Mouse (Mus musculus): ENCODE measurements around the gene Olfr846.

Gene Olfr846

DNA sequence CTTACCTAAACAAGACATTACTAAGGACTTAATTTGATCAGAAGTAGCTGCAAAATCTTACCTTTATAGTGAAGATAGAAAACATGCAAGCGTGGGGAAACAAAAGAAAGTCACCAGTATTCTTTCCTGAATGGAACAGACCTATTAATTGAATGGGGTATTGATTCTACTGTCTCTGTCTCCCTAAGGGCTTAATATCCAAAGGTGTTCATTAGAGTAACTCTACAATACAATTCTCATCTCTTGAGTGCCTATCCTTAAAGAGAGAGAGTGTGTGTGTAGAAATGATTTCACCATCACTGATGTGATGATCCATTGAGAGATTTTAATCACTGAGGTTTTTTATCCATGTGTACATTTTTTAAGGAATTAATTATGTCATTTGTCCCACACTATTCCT lies at the start of gene Olfr846:
Gene Olfr846 (minus strand): TSS at position 101 of the 400 bp plus-strand sequence.
- DNase-seq (ENCODE audit: low spot score in 2 of 2), result no peak

DNA sequence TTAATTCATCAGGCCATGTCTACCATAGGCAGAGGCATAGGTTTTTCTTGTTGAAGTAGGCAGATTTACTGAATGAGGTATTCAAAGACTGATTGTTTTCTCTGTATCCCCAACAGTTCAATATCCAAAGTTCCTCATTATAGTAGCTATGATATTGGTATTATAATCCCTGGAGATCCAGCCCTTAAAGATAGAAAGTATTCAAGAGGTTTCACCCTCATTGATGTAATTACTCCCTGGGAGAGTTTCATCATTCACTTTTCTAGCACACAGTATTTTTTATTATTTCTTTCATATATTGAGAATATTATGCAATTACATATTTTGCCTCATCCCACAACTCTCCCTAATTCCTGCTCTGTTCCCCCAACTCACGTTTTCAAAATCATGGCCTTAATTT lies 14.8 kb upstream of the Olfr846 start, which contains the start of gene Olfr847:
Gene Olfr847 (minus strand): TSS at position 101 of the 400 bp plus-strand sequence.
- no peak for DNase-seq (ENCODE audit: low spot score in 2 of 2)

DNA sequence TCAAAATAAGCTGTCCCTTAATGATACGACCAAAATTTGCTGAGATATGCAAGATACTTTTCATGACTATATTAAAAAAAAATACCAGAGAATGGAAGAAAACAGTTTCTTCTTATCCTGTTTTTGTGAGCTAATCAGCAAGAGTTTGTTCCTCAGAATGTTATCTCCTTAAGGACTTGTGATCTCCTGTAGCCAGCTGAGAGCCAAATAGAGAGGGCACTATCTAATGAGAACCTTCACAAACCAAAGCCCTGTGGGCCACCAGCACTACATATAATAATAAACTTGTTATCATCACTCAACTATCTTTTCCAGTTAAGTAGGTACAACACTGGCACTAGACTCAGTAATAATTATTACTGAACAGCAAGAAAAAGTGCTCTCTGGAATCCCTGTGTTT lies 27.6 kb downstream of the Olfr846 start, which contains the start of gene Olfr845:
Gene Olfr845 (plus strand): TSS at position 301 of the 400 bp plus-strand sequence.
- no peak for DNase-seq (ENCODE audit: low spot score in 2 of 2)

GRCm38 (mm10) chr9:19316047-19316446 lies 47.8 kb downstream of the Olfr846 start, which contains the start of gene Olfr844:
TSS of gene Olfr844 (plus strand) at chr9:19316347.
- DNase-seq (ENCODE audit: low spot score in 2 of 2), result no peak

All from urinary bladder, postnatal 4 days (tissue).